Mouse (Mus musculus) neural tube, postnatal 0 days (tissue): ENCODE data around the gene Zfp428. TPM values are rescaled to one million over a fixed set of nuclear protein-coding genes. Genes with fewer than 3 reads are reported as not detected.

Experiments used
- polyA plus RNA-seq: library from polyadenylated mRNA; unstranded; fragments of >200 nt; fragmentation: Nextera tagmentation; extraction: Ambion mirVana; gene quantifications from 2 replicates; pipeline ENCODE4 v1.2.1, GENCODE M21; 2015

Zfp428 gene
- polyA plus RNA-seq, result 201 and 233 TPM in 2 replicates

GRCm38 (mm10) chr7:24506838-24507725 is at the start of gene Zfp428:
Zfp428 (plus strand) TSS chr7:24507006.

GRCm38 (mm10) chr7:24462388-24463319 is 44.2 kb upstream of the Zfp428 start, which contains the start of gene Plaur:
Plaur (plus strand) TSS chr7:24462484.

GRCm38 (mm10) chr7:24481474-24482207 is 25.2 kb upstream of the Zfp428 start, which contains the start of gene Cadm4:
Cadm4 (plus strand) TSS chr7:24482023.

GRCm38 (mm10) chr7:24512355-24512754 is 5.5 kb downstream of the Zfp428 start, which contains the start of gene AC161166.1:
AC161166.1 (minus strand) TSS chr7:24512455.

GRCm38 (mm10) chr7:24530062-24530931 is 23.5 kb downstream of the Zfp428 start, which contains the start of gene Irgq:
Irgq (plus strand) TSS chr7:24530689.

GRCm38 (mm10) chr7:24546068-24546614 is 39.3 kb downstream of the Zfp428 start, which contains the start of the genes Pinlyp and Xrcc1:
Pinlyp (minus strand) TSS chr7:24546118.
Xrcc1 (plus strand) TSS chr7:24546289.

Other genes with a start within 250 kb of the Zfp428 start
- 4.8 TPM in 2 replicates for gene Zfp93, start 236.6 kb upstream of the Zfp428 start, polyA plus RNA-seq
- gene Zfp61, start 205.8 kb upstream of the Zfp428 start, polyA plus RNA-seq, result 24.7 and 29.1 TPM in 2 replicates
- 19.7 and 21.9 TPM in 2 replicates for gene Zfp94, start 190.3 kb upstream of the Zfp428 start, polyA plus RNA-seq
- gene Tescl, start 173.1 kb upstream of the Zfp428 start, polyA plus RNA-seq, result 0.65 and 1.0 TPM in 2 replicates
- gene Lypd5, start 157.8 kb upstream of the Zfp428 start, polyA plus RNA-seq, result 0.10 TPM in 1 of 2 replicates, not detected in the other
- gene Kcnn4, start 136.7 kb upstream of the Zfp428 start, polyA plus RNA-seq, result 2.2 and 3.2 TPM in 2 replicates
- gene Smg9, start 107.4 kb upstream of the Zfp428 start, polyA plus RNA-seq, result 28.5 and 35.3 TPM in 2 replicates
- not detected in 2 replicates for gene Irgc1, start 54.7 kb upstream of the Zfp428 start, polyA plus RNA-seq
- 1.4 and 2.5 TPM in 2 replicates for gene Plaur, start 44.5 kb upstream of the Zfp428 start, polyA plus RNA-seq
- gene Cadm4, start 25.0 kb upstream of the Zfp428 start, polyA plus RNA-seq, result 110 and 120 TPM in 2 replicates
- gene AC161166.1, start 5.4 kb downstream of the Zfp428 start, polyA plus RNA-seq, result 0.35 and 0.56 TPM in 2 replicates
- gene Irgq, start 23.7 kb downstream of the Zfp428 start, polyA plus RNA-seq, result 18.4 and 19.7 TPM in 2 replicates
- 0.18 TPM in 1 of 2 replicates, not detected in the other for gene Pinlyp, start 39.1 kb downstream of the Zfp428 start, polyA plus RNA-seq
- gene Xrcc1, start 39.3 kb downstream of the Zfp428 start, polyA plus RNA-seq, result 40.7 and 51.6 TPM in 2 replicates
- gene Ethe1, start 80.5 kb downstream of the Zfp428 start, polyA plus RNA-seq, result 30.6 and 31.1 TPM in 2 replicates
- gene Zfp575, start 80.6 kb downstream of the Zfp428 start, polyA plus RNA-seq, result 23.0 and 23.3 TPM in 2 replicates
- gene Phldb3, start 103.8 kb downstream of the Zfp428 start, polyA plus RNA-seq, result not detected in 2 replicates
- 1.2 and 1.3 TPM in 2 replicates for gene Lypd3, start 129.5 kb downstream of the Zfp428 start, polyA plus RNA-seq
- not detected in 2 replicates for gene Tex101, start 169.7 kb downstream of the Zfp428 start, polyA plus RNA-seq
- not detected in 2 replicates for gene BC049730, start 202.2 kb downstream of the Zfp428 start, polyA plus RNA-seq
- not detected in 2 replicates for gene Gm4763, start 219.9 kb downstream of the Zfp428 start, polyA plus RNA-seq